Mouse (Mus musculus): ENCODE results near the gene Serpina3k.

DNA sequence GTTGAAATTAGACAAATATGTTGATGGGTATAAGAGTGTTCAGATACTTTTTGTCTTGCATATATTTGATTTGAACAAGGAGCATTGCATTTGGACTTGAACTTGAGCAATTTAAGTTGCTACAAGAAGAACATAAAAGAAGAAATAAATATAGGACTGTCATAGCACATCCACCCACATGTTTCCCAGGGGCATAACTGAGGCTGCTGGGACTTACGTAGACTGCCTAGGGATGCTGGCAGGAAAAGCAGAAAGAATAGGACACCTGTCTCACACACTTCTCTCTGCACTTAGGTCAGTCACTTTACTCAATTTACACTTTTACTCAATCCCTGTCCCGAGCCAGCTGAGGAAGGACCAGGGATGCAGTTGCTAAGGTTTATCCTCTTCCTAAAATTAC, 44.3 kb upstream of the Serpina3k start:
- TF ChIP-seq CTCF (IDR thresholded peaks at IDR 0.05; ENCODE audit: control insufficient read depth, insufficient read depth, low read length) (no peak), POLR2A (IDR thresholded peaks at IDR 0.05; ENCODE audit: borderline replicate concordance, control insufficient read depth, low read depth, low read length) (no peak)

Measured in bone marrow, adult 2 months (tissue).